Mouse (Mus musculus) CD4-positive helper T cell, adult 2 months (primary cell): Measurements from ENCODE around the gene Sptlc3.

ENCODE experiments used
- DNase-seq: peaks from one replicate; pipeline ENCODE4 v3.0.0-alpha.2; 2012; ENCODE audit warnings: low read depth, missing footprints, low spot score

Sptlc3 gene

DNA sequence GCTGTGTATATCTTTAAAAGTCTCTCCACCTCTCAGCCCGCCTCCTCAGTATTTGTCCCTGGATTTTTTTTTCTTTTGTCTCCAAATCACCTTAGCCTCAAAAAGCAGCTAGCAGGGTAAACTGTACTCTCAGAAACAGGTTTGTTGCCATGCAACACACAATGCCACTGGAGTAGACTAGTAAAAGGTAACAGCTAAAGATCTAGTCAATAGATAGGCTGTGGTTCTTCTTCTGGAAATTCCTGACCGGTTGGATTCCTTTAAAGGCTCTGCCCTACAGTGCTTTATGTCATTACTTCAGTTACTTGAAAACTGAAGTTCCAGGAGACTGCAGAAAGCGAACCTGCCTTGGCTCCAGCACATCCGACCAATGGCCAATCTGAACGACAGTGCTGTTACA, at the start of gene Sptlc3:
Gene Sptlc3 (plus strand): TSS at position 78 of the 400 bp plus-strand sequence.
- no peak for DNase-seq

DNA sequence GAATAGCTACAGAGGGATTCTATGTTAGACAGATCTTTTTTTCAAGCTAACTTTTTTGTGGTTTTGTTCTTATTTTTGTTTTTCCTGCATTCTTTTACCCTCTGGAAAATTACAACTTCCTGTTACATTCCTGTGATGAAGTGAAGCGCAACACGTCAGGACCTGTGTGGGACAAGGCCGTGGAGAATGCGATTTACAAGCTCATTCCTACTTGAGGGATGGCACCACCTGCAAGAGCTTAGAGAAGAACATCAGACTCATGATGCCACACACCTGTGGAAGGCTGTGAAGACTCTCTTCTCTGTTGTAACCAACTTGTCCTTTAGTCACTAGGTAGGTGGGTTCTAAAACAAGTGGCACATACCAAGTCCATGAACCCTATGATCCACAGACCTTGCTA, 26.0 kb upstream of the Sptlc3 start:
- no peak for DNase-seq

DNA sequence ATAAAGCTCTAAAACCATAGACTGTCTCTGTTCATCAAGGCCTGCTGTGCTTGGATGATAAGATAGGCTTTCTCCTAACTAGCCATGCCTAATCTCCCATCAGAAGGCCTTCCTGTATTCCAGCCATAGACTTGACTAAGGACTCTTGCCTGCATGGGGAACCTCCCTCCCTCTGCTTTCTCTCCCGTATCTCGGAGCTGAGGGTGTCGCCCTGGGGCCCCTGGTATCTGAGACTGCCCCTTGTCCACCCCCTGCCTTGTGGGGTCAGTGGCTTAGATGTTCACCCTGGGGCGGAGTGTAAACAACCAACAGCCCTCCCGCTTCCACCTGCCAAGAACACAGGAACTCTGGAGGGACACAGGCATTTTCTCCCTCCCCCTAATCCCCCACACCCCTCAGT, 5.0 kb upstream of the Sptlc3 start:
- DNase-seq: no peak

DNA sequence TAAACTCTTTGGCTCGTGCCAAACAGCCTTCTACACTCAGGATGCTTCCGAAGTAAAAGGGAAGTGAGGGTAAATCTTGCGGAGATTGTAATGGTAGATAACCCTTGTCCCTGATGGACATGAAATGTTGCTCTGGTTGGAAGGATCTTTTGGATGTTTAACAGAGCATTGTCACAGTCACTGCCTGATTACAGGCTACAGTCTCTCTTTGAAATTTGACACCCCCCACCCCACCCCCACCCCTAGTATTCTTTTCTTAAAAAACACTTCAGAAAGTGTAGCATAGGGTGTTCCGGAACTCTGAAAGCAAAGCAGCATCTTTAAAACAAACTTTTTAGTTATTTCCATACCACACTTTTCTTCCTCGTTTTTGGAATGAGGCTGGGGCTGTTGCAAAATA, 916 bp downstream of the Sptlc3 start:
- no peak for DNase-seq

DNA sequence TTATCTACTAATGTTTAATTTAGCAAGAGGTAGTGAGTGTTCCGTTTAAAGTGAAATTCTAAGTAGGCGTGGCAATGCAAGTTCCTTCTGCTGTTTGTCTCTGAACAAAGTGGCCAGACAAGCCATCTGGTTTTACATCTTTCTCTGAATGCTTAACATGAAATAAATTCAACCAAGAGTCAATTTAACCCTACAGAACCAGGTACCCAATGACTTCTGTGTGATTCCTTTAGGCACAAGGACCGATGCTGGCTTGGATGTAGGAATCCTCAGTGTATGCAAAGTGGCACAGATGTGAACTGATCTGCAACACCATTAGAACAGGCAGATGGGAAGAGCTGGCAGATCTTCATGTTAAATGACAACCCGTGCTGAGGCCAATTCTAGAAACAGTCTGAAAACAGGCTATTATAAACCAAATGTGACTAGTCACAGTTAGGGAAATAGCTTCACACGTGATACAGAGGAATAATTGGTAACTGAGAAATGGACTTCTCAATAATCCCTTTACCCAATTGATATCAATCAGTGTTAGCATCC, 68.3 kb downstream of the Sptlc3 start:
- no peak for DNase-seq

DNA sequence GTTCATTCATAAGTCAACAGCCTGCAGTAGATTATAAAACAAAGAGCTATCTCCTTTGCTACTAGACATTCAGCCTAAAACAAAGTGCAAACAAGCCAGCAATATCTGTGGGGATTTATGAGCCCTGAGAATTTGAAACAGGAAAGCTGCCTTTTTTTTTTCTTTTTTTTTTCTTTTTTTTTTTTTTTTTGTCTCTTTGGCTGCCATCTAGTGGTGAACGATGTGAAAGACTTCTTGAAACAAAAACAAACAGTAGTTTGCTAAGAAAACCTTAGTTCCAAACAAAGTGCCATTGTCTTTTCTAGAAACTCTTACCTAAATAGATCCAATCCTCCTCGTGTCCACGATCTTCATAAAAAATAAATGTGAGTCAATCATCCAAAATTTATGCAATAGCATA, 85.6 kb downstream of the Sptlc3 start:
- DNase-seq: no peak

DNA sequence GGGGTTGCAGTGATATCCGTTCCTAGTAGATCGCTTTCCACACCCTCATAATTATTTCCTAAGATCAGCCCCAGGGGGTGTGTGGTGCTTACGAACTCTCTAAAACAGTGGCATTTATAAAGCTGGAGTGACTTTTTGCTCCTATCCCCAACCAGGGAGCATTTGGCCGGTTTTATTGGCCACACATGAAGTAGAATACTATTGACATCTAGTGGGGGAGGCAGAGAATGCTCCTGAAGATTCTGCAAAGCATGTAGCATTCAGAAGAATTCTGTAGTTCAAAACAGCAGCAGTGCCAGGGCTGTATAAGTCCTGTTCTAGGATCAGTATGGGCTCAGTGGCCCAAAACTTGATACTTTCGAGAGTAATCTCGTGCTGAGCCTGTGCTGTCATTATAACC, 89.1 kb downstream of the Sptlc3 start:
- no peak for DNase-seq

DNA sequence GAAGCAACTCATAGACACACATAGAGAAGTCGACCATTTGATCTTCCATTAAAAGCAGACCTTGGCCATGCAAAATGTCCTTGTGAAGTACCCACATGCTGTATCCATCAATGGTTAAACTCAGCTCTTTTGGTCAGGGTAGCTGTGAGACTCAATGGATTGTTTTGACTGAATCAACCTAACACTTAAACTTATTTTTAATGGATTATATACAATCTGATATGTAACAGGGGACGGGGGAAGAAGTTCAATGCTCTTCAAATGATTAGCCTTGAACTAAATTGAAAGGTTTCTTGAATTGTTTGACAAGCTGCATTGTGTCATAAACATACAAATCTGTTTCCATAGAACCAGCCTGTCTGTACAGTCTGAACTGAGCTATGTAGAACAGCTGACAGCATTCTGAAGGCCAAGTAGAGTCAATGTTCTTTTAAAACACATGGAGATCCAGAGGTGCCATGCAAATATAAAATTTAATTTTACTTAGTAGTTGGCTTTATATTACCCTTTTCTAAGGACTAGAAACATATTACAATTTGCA, 94.0 kb downstream of the Sptlc3 start:
- DNase-seq: no peak

DNA sequence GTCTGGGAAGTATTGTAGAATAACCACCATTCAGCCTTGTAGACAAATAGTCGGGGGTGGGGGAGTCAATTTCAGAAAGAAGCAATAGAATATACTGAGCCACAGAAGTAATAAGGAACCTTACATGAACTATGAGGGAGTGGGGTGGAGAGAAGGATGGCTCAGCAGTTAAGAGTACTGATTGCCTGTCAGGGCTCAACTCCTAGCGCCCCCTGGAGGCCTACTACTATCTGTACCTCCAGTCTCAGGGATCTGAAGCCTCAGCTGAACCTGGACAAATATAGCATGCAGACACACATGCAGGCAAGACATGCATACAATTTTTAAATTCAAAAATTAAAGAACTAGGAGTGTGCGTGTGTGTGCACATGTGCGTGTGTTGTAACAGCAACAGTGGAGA, 96.2 kb downstream of the Sptlc3 start:
- peak; percentile 8 for DNase-seq

DNA sequence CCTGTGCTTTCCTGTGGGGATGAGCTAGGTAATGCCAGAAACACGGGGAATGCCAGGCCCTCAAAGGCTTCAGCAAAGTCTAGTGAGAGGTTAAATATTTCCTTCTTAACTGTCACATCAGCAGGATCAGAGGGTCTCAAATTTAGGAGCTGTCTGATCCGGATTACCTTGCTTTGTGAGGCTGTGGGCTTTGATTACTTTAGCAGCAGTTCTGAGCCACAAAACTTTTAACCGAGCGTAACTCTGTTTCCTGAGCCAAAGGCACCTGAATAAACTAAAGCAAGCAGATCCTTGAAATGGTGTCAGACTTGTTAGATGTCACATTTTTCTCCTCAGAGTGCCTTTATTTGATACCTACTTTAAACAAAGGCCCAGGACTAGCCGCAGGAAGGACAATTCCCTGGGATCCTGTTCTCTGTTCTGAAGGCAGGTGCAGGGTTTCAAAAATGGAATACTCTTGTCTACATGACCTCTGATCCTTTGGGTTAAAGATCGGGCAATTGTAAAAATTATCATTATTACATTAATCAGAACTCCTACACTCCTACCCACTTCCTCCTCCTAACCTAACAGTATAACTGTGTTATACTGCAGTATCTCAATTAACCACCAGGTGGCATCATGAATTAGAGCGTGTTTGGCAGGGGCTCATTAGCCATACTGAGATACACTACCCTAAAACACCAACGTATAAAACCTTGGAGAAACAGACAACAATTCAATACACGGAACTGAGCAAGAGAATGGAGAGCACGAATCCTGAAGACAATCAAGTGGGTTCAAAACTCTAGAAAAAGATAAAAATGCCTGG, 97.4 kb downstream of the Sptlc3 start:
- DNase-seq: peak; percentile 53

DNA sequence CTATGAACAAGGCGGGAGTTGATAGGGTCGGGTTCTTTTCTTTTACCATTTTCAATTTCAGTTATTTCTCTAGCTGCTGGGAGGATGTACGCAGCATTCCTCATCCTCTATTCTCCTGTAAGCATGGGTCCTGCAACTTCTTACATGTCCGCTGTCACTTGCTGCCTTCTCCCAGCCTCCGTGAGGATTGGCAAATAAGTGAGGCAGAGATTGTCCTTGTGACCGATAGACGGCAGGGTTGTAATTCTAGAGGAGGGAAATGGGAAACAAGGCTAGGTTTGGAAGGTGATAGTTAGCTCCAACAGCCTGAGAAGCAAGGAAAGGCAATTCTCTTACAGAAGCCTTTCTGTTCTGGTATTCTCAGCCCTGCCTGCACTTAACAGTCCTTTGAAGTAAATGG, 98.4 kb downstream of the Sptlc3 start:
- DNase-seq: no peak

DNA sequence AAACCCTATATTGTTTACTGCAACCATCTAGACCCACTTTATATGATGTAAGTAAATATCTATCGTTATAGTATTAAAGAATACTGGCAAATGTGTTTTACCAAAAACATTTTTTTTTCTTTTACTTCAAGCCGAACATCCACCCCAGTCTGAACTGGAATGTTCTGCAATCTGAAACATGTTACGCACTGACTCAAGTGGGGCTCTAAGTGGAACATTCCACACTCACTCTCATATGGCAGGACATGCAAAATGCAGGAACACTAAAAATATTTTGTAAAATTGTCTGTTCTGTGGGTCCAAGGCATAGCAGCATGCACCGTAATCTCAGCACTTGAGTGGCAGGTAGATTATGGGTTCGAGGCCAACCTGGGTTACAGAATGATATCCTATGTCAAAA, 103.5 kb downstream of the Sptlc3 start:
- no peak for DNase-seq

DNA sequence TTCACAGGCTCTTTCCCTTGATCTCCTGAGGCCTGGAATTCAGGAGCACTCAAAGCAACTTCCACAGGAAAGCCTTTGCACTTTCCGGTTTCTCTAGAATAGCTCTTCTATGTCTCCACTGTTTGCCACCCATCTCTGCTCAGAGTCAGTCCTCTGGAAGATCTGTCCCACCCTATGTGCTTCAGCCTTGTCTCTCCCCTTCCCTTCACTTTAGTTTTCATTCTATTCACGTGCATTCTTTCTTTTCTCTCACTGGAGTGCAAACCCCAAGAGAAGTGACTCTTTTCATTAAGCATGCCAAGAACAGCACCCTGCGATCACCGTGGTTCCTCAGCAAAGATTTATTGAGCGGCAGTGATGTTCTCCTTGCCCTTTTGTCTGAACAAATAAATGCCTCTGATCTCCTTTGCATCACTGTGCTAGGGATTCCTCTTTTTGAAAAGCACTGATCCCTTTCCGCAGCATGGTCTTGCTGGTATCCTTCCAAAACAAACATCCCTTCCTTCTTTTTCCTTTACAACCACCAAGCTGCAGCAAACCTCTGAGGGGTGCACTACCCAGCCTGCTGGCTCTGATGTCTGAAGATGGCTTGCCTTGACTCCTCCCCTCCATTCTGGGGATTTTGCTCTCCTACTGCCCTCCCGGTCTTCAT, 108.0 kb downstream of the Sptlc3 start:
- no peak for DNase-seq

DNA sequence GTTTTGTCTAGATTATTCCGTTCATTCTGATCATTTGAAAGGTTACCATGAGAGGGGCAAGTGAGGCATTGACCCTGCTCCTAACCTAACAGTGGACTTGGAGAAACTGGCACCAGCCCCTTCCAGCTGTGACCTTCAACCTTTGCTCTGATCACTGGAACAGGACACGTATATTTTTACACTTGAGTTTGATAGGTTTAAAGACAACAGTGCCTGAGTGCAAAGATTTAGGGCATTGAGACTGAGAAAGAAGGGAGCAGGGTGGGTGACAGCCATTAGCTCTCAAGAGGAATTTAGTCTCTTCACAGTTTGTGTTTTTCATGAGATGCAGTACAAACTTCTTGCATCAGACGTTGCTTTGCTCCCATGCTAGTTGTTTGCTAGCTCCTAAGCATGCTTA, 114.5 kb downstream of the Sptlc3 start:
- DNase-seq: no peak

DNA sequence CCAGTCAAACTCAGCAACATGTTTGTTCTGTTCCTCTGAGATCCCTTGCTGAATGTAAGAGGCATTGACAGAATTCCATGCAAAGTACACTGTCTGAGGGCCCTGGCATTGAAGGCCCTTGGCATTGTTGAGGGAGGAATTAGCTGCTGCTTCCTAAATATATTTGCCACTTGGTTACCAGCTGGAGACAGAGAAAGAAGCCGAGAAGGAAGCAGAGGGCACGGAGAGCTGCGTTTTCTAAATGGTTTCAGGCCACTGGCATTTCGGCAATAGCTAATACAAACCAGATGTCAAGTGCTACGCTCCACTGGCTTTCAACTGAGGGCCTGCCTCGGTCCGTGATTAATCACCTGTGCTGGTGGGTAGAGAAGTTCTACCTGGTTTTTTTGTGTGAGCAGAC, 115.1 kb downstream of the Sptlc3 start:
- DNase-seq: no peak

DNA sequence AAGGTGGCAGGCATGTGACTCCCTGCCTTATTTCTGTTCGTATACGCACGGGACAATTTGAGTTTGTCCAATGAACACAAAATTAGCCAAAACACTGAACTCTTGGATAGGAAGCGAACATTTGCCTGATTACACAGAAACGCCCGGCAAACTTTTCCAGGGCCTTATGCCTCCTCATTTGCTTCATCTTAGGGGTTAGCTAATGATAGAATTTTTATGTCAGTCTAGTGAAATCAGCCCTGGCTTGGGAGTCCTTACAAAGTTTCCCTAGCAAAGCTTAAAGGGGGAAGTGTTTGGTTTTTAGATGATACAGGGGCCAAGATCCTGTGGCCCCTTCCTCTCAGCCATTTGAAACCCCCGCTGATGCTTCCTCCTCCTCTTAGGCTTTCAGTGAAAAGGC, 115.5 kb downstream of the Sptlc3 start:
- no peak for DNase-seq

DNA sequence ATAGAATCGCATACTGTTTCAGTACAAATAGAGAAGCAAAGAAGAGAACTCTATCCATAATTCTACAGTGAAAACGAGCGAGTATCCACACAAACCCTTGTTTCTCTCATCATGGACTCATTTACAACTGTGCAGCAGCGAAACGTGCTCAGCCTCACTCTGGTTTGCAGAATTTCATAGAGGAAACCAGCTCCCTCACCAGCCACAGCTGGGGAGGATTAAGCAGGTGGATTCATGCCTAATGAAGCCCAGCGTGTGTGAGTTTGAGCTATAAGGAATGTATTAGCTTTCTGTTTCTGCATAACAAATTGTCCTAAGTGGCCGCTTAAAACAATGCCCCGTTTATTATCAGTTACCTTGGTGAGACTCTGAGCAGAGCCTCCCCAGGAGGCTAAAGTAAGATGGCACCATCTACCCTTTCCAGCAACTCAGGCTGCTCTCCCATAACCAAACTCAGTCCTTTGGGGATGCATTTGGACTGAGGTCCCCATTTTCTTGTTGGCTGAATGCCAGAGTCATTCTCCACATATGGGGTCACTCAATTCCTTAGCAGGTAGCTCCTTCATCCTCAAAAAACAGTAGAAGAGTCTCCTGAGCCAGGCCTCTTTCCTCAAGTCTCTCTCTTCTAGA, 116.1 kb downstream of the Sptlc3 start:
- DNase-seq: no peak

DNA sequence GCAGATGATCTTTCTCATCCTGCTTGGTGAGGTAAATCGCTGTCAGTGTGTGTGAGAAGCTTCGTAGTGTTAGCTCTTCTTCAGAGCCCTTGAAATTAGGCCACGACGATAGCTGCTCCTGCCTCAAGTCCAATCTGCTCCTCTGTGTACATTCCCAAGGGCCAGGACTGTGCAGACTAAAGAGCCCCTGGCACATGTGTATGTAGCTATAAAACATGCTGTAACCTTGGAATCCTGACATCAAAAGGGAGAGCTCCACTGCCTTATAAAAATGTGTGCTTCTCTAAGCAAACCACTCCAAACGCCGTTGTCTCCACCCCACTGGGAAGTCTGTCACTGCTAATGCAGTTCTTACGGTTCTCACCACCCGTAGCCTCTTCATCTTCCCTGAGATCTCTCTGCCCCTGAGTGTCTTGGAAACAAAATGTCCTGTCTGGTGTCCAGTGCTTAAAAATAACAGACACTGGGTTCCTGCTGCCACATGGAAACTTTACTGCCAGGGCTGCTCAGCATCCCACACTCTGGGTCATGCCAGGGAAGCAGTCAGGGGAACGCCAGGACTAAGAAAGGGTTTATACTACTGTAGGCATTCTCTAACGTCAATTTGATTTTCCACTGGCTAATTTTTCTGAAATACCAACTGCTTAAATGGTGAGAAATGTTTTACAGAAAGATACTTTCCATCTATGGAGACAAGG, 118.8 kb downstream of the Sptlc3 start:
- DNase-seq: no peak

DNA sequence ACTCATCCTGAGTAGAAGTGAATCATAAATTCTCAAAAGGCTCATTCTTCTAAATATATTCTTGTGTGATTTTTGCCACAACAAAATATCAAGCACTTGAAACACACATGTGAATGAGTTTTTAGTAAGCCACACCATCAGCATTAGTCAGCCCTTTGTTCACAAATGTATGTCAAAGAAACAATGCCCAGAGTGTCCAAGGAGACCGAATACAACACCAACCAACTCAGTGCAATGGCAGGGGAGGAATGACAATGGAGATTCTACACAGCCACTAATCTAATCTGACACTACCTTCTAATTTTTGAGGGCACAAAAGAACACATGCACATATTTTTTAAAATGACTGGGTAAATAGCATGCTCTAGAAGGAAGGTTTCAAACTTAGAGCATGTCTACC, 132.8 kb downstream of the Sptlc3 start:
- DNase-seq: no peak

DNA sequence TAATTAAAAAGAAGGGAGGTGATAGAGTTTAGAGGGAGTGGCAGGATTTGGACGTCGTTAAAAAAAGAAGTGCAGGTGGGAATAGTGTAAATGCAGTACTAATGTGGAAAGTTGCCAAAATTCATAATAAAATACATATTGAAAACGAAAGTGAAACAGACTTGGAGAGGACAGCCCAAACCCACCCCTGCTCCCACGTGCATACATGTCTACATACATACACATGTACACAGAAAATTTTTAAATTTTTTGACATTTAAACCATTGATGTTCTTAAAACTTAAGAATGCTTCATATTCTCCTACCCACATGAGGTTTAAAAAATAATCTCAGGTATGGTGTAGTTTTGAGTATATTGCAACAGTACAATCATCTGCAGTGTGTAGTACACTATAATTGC, 135.0 kb downstream of the Sptlc3 start:
- DNase-seq: no peak

DNA sequence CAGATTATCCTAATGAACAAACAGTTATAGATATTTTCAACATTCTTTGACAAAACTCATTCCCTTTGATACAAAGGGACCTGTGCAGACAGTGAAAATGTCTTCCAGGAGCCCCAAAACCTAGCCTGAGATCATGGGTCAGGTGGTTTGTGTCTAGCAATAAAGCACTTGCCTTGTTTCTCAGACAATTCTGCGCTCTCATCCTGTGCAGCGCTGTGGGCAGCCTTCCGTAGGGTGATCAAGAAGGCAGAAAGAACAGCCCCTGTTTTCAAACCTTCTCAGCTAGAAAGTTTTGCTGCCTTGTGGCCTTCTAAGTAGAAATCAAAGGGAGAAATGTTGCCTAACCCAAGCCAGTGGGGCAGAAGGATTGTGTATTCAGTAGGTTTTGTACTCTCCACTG, 135.9 kb downstream of the Sptlc3 start:
- DNase-seq: no peak

DNA sequence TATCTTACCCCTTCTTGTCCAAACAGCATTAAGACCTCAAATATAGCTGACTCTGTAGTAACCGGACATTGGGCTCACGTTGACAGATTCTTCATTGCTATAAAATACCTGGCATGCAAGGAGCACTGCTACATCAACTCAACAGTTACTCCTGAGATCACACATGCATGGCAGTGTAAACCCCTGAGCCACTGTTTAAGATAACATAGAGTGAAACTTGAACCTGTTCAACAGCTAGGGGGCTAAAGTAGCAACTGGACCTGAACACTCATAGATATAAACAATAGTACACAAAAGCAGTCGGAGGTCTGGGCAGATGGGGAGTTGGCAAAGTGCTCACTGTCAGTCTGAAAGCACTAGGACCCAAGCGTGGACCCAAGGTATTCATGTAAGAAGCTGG, 140.8 kb downstream of the Sptlc3 start:
- DNase-seq: no peak
